Mouse (Mus musculus): Measurements from ENCODE around the gene Ndufb4. TPM values are rescaled to one million over a fixed set of nuclear protein-coding genes. Genes with fewer than 3 reads are reported as not detected.

The Ndufb4 gene
- total and polyA plus RNA-seq, 2 experiments from 2014 or later, result 32.3 to 90.7 TPM

- Histone ChIP-seq H3K4me2 (ENCODE audit: low read depth, low read length, poor library complexity, severe bottlenecking) (no peak overlapping the region), H3K4me3 (ENCODE audit: low read depth, low read length) (no peak overlapping the region), H3K9ac (replicated peaks; ENCODE audit: low read length, poor library complexity, severe bottlenecking) (no peak overlapping the region), H3K27me3 (ENCODE audit: insufficient read depth, low read length) (no peaks in the 10 kb centered on the region), H3K27ac (ENCODE audit: low read depth, low read length) (peak overlapping the region; percentile 32; the same call in 1 of the 2 replicates), H3K36me3 (ENCODE audit: insufficient read depth, low read length) (no peaks in the 10 kb centered on the region), H3K9me3 (ENCODE audit: low read length) (no peaks in the 10 kb centered on the region), H3K4me1 (ENCODE audit: insufficient read depth, low read length) (no peaks in the 10 kb centered on the region)
- no peak for TF ChIP-seq CTCF (IDR thresholded peaks at IDR 0.05)
- peak; percentile 28 for DNase-seq (ENCODE audit: low spot score)
- ATAC-seq (ENCODE audit: low FRiP score), result no peak
- 27% methylated on average over 3 of the region's 3 CpGs for WGBS
Measured at GRCm38 (mm10) chr16:37617695-37618094, 36.6 kb downstream of the Ndufb4 start.

- Histone ChIP-seq H3K9me3 (ENCODE audit: low read length) (no peaks in the 10 kb centered on the region), H3K36me3 (ENCODE audit: insufficient read depth, low read length) (no peaks in the 10 kb centered on the region), H3K9ac (replicated peaks; ENCODE audit: low read length, poor library complexity, severe bottlenecking) (no peak overlapping the region), H3K4me3 (ENCODE audit: low read depth, low read length) (no peak overlapping the region), H3K27ac (ENCODE audit: low read depth, low read length) (no peak overlapping the region), H3K4me2 (ENCODE audit: low read depth, low read length, poor library complexity, severe bottlenecking) (no peak overlapping the region), H3K27me3 (ENCODE audit: insufficient read depth, low read length) (no peaks in the 10 kb centered on the region), H3K4me1 (ENCODE audit: insufficient read depth, low read length) (no peaks in the 10 kb centered on the region)
- no peak for ATAC-seq (ENCODE audit: low FRiP score)
- WGBS, result 79% methylated on average over 8 of the region's 8 CpGs
- no peak for TF ChIP-seq CTCF (IDR thresholded peaks at IDR 0.05)
- DNase-seq (ENCODE audit: low spot score), result no peak
Measured at GRCm38 (mm10) chr16:37616104-37616503, 38.1 kb downstream of the Ndufb4 start.

DNA sequence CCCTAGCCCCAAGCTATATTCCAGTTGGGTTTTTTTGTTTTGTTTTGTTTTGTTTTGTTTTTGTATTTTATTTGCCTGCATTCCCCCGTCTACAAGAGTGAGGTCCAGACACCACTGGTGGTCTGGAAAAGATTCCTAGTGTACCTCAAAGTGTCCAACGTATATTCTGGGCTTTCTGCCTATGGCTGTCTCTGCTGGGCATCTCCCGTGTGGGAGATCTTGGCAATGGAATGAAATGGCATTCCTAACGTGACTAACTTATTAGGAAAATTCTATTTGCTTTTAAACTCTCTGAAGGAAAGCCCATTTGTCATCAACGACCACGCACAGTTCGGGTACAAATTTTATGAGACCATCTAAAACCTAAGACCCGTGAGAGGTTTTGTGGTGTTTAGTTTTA lies 38.8 kb downstream of the Ndufb4 start:
- ATAC-seq (ENCODE audit: low FRiP score) (no peak), DNase-seq (ENCODE audit: low spot score) (no peak)
- TF ChIP-seq CTCF (IDR thresholded peaks at IDR 0.05), result no peak
- H3K9ac ChIP-seq (replicated peaks; ENCODE audit: low read length, poor library complexity, severe bottlenecking), result no peak overlapping the region
- no peaks in the 10 kb centered on the region for H3K27me3 ChIP-seq (ENCODE audit: insufficient read depth, low read length)
- H3K36me3 ChIP-seq (ENCODE audit: insufficient read depth, low read length), result no peaks in the 10 kb centered on the region
- H3K27ac ChIP-seq (ENCODE audit: low read depth, low read length), result no peak overlapping the region
- 71% methylated on average over 8 of the region's 8 CpGs for WGBS
- no peaks in the 10 kb centered on the region for H3K9me3 ChIP-seq (ENCODE audit: low read length)
- no peaks in the 10 kb centered on the region for H3K4me1 ChIP-seq (ENCODE audit: insufficient read depth, low read length)
- no peak overlapping the region for H3K4me2 ChIP-seq (ENCODE audit: low read depth, low read length, poor library complexity, severe bottlenecking)
- no peak overlapping the region for H3K4me3 ChIP-seq (ENCODE audit: low read depth, low read length)

DNA sequence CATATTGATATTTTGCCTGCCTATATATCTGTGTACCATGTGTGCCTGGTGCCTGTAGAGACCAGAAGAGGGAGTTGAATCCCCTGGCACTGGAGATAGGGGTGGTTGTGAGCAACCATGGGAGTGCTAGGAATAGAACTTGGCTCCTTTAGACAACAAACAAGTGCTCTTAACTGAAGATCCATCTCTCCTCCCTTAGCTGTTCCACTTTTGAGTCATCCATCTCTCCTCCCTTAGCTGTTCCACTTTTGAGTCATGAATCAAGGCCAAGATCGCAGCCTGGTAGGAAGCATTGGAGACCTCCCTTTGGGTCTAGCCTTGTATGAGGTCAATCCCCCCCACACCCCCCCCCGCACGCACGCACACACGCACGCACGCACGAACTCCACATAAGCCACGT lies 39.7 kb downstream of the Ndufb4 start:
- no peaks in the 10 kb centered on the region for H3K36me3 ChIP-seq (ENCODE audit: insufficient read depth, low read length)
- no peaks in the 10 kb centered on the region for H3K27me3 ChIP-seq (ENCODE audit: insufficient read depth, low read length)
- no peak overlapping the region for H3K4me3 ChIP-seq (ENCODE audit: low read depth, low read length)
- ATAC-seq (ENCODE audit: low FRiP score) (no peak), DNase-seq (ENCODE audit: low spot score) (no peak)
- WGBS, result 86% methylated on average over 9 of the region's 9 CpGs
- no peak overlapping the region for H3K27ac ChIP-seq (ENCODE audit: low read depth, low read length)
- TF ChIP-seq CTCF (IDR thresholded peaks at IDR 0.05), result no peak
- no peak overlapping the region for H3K4me2 ChIP-seq (ENCODE audit: low read depth, low read length, poor library complexity, severe bottlenecking)
- no peaks in the 10 kb centered on the region for H3K9me3 ChIP-seq (ENCODE audit: low read length)
- no peak overlapping the region for H3K9ac ChIP-seq (replicated peaks; ENCODE audit: low read length, poor library complexity, severe bottlenecking)
- H3K4me1 ChIP-seq (ENCODE audit: insufficient read depth, low read length), result no peaks in the 10 kb centered on the region

DNA sequence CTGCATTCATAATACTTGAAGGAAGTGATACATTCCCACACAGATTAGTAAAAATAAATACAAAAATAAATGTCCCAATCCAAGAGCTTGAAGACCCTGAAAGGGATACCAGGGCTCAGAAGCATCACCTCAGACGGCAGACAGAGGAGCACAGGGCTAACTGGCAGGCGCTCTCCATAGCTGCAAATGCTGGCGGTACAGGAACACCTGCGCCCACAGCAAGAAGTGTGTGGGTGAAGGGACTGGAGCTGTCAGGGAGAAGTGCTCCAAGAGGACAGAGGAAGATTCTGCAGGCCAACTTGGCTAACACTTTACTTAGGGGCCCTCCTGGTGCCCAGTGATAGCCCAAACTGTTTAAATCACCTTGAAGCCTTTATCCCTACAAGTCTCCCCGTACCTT lies 42.2 kb downstream of the Ndufb4 start:
- no peak for TF ChIP-seq CTCF (IDR thresholded peaks at IDR 0.05)
- Histone ChIP-seq H3K4me1 (ENCODE audit: insufficient read depth, low read length) (0 out of 2 replicates have a peak, but pooled peaks cover 2% of the 10 kb centered on the region), H3K9ac (replicated peaks; ENCODE audit: low read length, poor library complexity, severe bottlenecking) (no peak overlapping the region), H3K36me3 (ENCODE audit: insufficient read depth, low read length) (no peaks in the 10 kb centered on the region), H3K9me3 (ENCODE audit: low read length) (no peaks in the 10 kb centered on the region), H3K4me2 (ENCODE audit: low read depth, low read length, poor library complexity, severe bottlenecking) (no peak overlapping the region), H3K4me3 (ENCODE audit: low read depth, low read length) (no peak overlapping the region), H3K27ac (ENCODE audit: low read depth, low read length) (no peak overlapping the region), H3K27me3 (ENCODE audit: insufficient read depth, low read length) (no peaks in the 10 kb centered on the region)
- DNase-seq (ENCODE audit: low spot score) (no peak), ATAC-seq (ENCODE audit: low FRiP score) (no peak)
- 97% methylated on average over 5 of the region's 5 CpGs for WGBS

DNA sequence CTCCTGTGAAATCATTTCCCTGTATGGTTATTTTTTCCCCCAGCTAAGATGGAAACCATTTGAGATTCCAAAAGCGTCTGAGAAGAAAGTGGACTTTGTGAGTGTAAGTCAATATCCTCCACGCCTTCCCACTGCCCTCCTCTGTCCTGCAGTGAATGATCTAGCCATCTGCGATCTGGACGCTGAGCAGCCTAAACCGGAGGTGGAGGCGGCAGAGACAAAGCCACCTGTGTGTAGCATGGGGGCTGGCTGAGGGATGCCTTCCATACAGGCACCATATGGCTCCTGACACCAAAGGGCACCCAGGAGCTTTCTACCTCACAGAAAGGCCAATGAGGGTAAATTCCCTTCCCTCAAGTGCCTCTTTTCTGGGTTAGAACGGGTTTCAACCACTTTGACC lies 43.2 kb downstream of the Ndufb4 start:
- H3K4me2 ChIP-seq (ENCODE audit: low read depth, low read length, poor library complexity, severe bottlenecking), result no peak overlapping the region
- no peak overlapping the region for H3K27ac ChIP-seq (ENCODE audit: low read depth, low read length)
- no peaks in the 10 kb centered on the region for H3K36me3 ChIP-seq (ENCODE audit: insufficient read depth, low read length)
- TF ChIP-seq CTCF (IDR thresholded peaks at IDR 0.05), result no peak
- H3K9me3 ChIP-seq (ENCODE audit: low read length), result no peaks in the 10 kb centered on the region
- 0 out of 2 replicates have a peak, but pooled peaks cover 2% of the 10 kb centered on the region for H3K4me1 ChIP-seq (ENCODE audit: insufficient read depth, low read length)
- H3K9ac ChIP-seq (replicated peaks; ENCODE audit: low read length, poor library complexity, severe bottlenecking), result no peak overlapping the region
- ATAC-seq (ENCODE audit: low FRiP score) (no peak), DNase-seq (ENCODE audit: low spot score) (no peak)
- H3K4me3 ChIP-seq (ENCODE audit: low read depth, low read length), result no peak overlapping the region
- H3K27me3 ChIP-seq (ENCODE audit: insufficient read depth, low read length), result no peaks in the 10 kb centered on the region
- WGBS, result 84% methylated on average over 7 of the region's 7 CpGs

Measured in midbrain, postnatal 0 days (tissue).